Comparison of ENCODE assay signal across 18 mouse cellular contexts in the genomic region with DNA sequence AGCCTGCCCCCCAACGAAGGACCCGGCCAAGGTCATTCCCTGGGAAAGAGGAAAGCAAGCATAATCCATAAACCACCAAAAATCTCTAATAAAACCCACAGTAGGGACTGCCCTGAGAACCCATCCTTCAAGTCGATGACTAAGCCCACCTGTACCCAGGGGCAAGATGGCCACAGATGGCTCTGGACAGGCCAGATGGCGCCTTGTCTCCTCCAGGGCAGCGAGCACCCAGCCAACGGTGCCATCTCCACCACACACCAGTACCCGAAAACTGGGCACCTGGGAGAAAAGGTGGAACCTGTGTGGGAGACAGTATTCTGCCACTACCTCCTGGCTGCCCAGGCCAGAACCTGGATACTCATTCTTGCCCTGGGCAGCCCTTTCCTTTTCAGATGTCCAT. TPM values are rescaled to one million over a fixed set of nuclear protein-coding genes. Genes with fewer than 3 reads are reported as not detected.
A peak's percentile ranks its signal among the peaks of the same experiment; 100 is the strongest.
DNase-seq lines count a peak whose midpoint lies in the region; ATAC-seq lines count a peak whose summit lies in the region.
"Had no signal": no experiment of that assay in that cellular context is flagged by ENCODE, and none has a peak within 500 bp of the region (broad histone marks: within the 10 kb centered on the region; RNA-seq: fewer than 3 reads in every experiment).

No protein-coding gene starts in this region.

- no peak for ATAC-seq in megakaryocyte, adult 5-6 weeks (ENCODE audit: poor library complexity, severe bottlenecking)
- ATAC-seq: activated CD4-positive, CD25-positive, alpha-beta regulatory T cell, adult 4 months; forebrain, embryonic 14.5 days; intestine, embryonic 15.5 days; Patski had no signal

- DNase-seq in cerebellum, adult 18-20 months, result peak; percentile 63 to 71
- DNase-seq in cerebellum, adult 9-10 months, result no peak
- peak; percentile 70 for DNase-seq in heart, adult 11 months
- DNase-seq in heart, adult 9 months (ENCODE audit: low spot score in 2 of 2), result no peak
- peak; percentile 75 for DNase-seq in brain, adult 2 months (ENCODE audit: low read depth, low spot score)
- DNase-seq in cerebellum, postnatal 25 days, result peak; percentile 62 to 76
- DNase-seq in lung, postnatal 10 days, result no peak
- DNase-seq: adrenal gland, postnatal 14 days; gastrocnemius, postnatal 36 days; heart, adult 18-20 months; kidney, adult 18-20 months had no signal

RNA-seq across cellular contexts. Expression of gene Idua, which starts 9.8 kb away (rescaled TPM):
- total RNA-seq in megakaryocyte, adult 5-6 weeks (2015), result 14.0 and 17.4 TPM in 2 replicates
- total RNA-seq in megakaryocyte, adult 5-6 weeks (2017), result 6.3 and 9.9 TPM in 2 replicates

RNA-seq across cellular contexts. Expression of gene Dgkq, which starts 19.1 kb away (rescaled TPM):
- total RNA-seq in megakaryocyte, adult 5-6 weeks (2015), result 5.2 and 5.9 TPM in 2 replicates
- total RNA-seq in megakaryocyte, adult 5-6 weeks (2017), result 6.8 and 15.6 TPM in 2 replicates

RNA-seq across cellular contexts. Expression of gene Tmem175, which starts 20.8 kb away (rescaled TPM):
- total RNA-seq in megakaryocyte, adult 5-6 weeks (2015), result 18.7 and 21.5 TPM in 2 replicates
- total RNA-seq in megakaryocyte, adult 5-6 weeks (2017), result 8.7 and 11.7 TPM in 2 replicates

RNA-seq across cellular contexts. Expression of gene Gak, which starts 20.8 kb away (rescaled TPM):
- 78.9 and 80.8 TPM in 2 replicates for total RNA-seq in megakaryocyte, adult 5-6 weeks (2015)
- 110 and 120 TPM in 2 replicates for total RNA-seq in megakaryocyte, adult 5-6 weeks (2017)

RNA-seq across cellular contexts. Expression of gene Slc26a1, which starts 25.0 kb away (rescaled TPM):
- 0.02 and 0.57 TPM in 2 replicates for total RNA-seq in megakaryocyte, adult 5-6 weeks (2015)
- 0.04 and 0.77 TPM in 2 replicates for total RNA-seq in megakaryocyte, adult 5-6 weeks (2017)
- total RNA-seq: gastrocnemius, adult 8-10 months; gastrocnemius, postnatal 36 days; heart, adult 18-20 months; heart, postnatal 25 days had no signal

Comparison
In these comparisons a context has a peak if more than half of its experiments do, and no peak if none do; other contexts are left out.
1. DNase-seq: peak in cerebellum, adult 18-20 months (2 of 2), heart, adult 11 months (single experiment), brain, adult 2 months (single experiment) and cerebellum, postnatal 25 days (2 of 2); none in cerebellum, adult 9-10 months (single experiment), heart, adult 9 months (0 of 2) and lung, postnatal 10 days (single experiment).